Mouse (Mus musculus) cerebellum, adult 2 months (tissue): ENCODE measurements at regions not wholly inside any gene's neighbourhood (a gene's known extent, or its start where the extent isn't known, plus 50 kb on each side); places are given as distances from the start of the nearest gene placed in this dataset.

ENCODE experiments used
- CTCF ChIP-seq: fragments of 200-500 bp; IDR thresholded peaks from 2 replicates; pipeline ENCODE4 v1.5.1; 2011; ENCODE audit warnings: low read depth, mild to moderate bottlenecking, control low read depth, low read length, moderate library complexity, borderline replicate concordance; ENCODE audit not compliant: insufficient read depth
- POLR2A ChIP-seq: fragments of 200-500 bp; IDR thresholded peaks from 2 replicates; pipeline ENCODE4 v1.6.1; 2011; ENCODE audit warnings: low read length, control low read depth, borderline replicate concordance; ENCODE audit not compliant: insufficient read depth

GRCm38 (mm10) chr17:62507766-62508485 is 373.2 kb downstream of the Efna5 start:
- no peak for TF ChIP-seq CTCF
- no peak for TF ChIP-seq POLR2A
